Mouse (Mus musculus): ENCODE results near the gene Il24. TPM values are rescaled to one million over a fixed set of nuclear protein-coding genes. Genes with fewer than 3 reads are reported as not detected.

The Il24 gene
- polyA plus RNA-seq, 2 experiments: not detected

GRCm38 (mm10) chr1:130902505-130902904 is 15.3 kb upstream of the Il24 start:
- Histone ChIP-seq H3K4me3 (replicated peaks; ENCODE audit: low read length) (no peak overlapping the region), H3K36me3 (ENCODE audit: control insufficient read depth, insufficient read depth, low read length) (no peaks in the 10 kb centered on the region), H3K27me3 (ENCODE audit: control insufficient read depth, insufficient read depth, low read length) (no peaks in the 10 kb centered on the region), H3K4me2 (replicated peaks; ENCODE audit: low read depth, low read length, severe bottlenecking) (no peak overlapping the region), H3K27ac (replicated peaks; ENCODE audit: low read depth, low read length) (no peak overlapping the region), H3K9me3 (ENCODE audit: control insufficient read depth, low read length) (no peaks in the 10 kb centered on the region), H3K9ac (ENCODE audit: low read depth, low read length, severe bottlenecking) (no peak overlapping the region), H3K4me1 (ENCODE audit: control insufficient read depth, insufficient read depth, low read length) (no peaks in the 10 kb centered on the region)
- ATAC-seq (ENCODE audit: low FRiP score, low read depth) (no peak), DNase-seq (ENCODE audit: low spot score) (no peak)
- 86% methylated on average over 7 of the region's 7 CpGs for WGBS
- TF ChIP-seq POLR2A (IDR thresholded peaks at IDR 0.05; ENCODE audit: borderline replicate concordance, extremely low read depth, insufficient read depth, insufficient read length): no peak

- Histone ChIP-seq H3K27me3 (ENCODE audit: control insufficient read depth, insufficient read depth, low read length) (no peaks in the 10 kb centered on the region), H3K9ac (ENCODE audit: low read depth, low read length, severe bottlenecking) (no peak overlapping the region), H3K4me1 (ENCODE audit: control insufficient read depth, insufficient read depth, low read length) (no peaks in the 10 kb centered on the region), H3K27ac (replicated peaks; ENCODE audit: low read depth, low read length) (no peak overlapping the region), H3K4me2 (replicated peaks; ENCODE audit: low read depth, low read length, severe bottlenecking) (no peak overlapping the region), H3K9me3 (ENCODE audit: control insufficient read depth, low read length) (no peaks in the 10 kb centered on the region), H3K36me3 (ENCODE audit: control insufficient read depth, insufficient read depth, low read length) (no peaks in the 10 kb centered on the region), H3K4me3 (replicated peaks; ENCODE audit: low read length) (no peak overlapping the region)
- TF ChIP-seq POLR2A (IDR thresholded peaks at IDR 0.05; ENCODE audit: borderline replicate concordance, extremely low read depth, insufficient read depth, insufficient read length): no peak
- WGBS: 64% methylated on average over 6 of the region's 6 CpGs
- DNase-seq (ENCODE audit: low spot score) (no peak), ATAC-seq (ENCODE audit: low FRiP score, low read depth) (no peak)
Observed at GRCm38 (mm10) chr1:130894468-130894867, 7.2 kb upstream of the Il24 start.

GRCm38 (mm10) chr1:130893329-130894040 is 6.2 kb upstream of the Il24 start:
- no peaks in the 10 kb centered on the region for H3K9me3 ChIP-seq (ENCODE audit: control insufficient read depth, low read length)
- H3K4me1 ChIP-seq (ENCODE audit: control insufficient read depth, insufficient read depth, low read length): no peaks in the 10 kb centered on the region
- no peak overlapping the region for H3K4me2 ChIP-seq (replicated peaks; ENCODE audit: low read depth, low read length, severe bottlenecking)
- no peak overlapping the region for H3K27ac ChIP-seq (replicated peaks; ENCODE audit: low read depth, low read length)
- H3K4me3 ChIP-seq (replicated peaks; ENCODE audit: low read length): no peak overlapping the region
- no peak for DNase-seq (ENCODE audit: low spot score)
- no peak for ATAC-seq (ENCODE audit: low FRiP score, low read depth)
- H3K36me3 ChIP-seq (ENCODE audit: control insufficient read depth, insufficient read depth, low read length): no peaks in the 10 kb centered on the region
- 64% methylated on average over 9 of the region's 9 CpGs for WGBS
- no peaks in the 10 kb centered on the region for H3K27me3 ChIP-seq (ENCODE audit: control insufficient read depth, insufficient read depth, low read length)
- no peak for TF ChIP-seq POLR2A (IDR thresholded peaks at IDR 0.05; ENCODE audit: borderline replicate concordance, extremely low read depth, insufficient read depth, insufficient read length)
- no peak overlapping the region for H3K9ac ChIP-seq (ENCODE audit: low read depth, low read length, severe bottlenecking)

GRCm38 (mm10) chr1:130892446-130892845 is 5.2 kb upstream of the Il24 start:
- H3K27ac ChIP-seq (replicated peaks; ENCODE audit: low read depth, low read length): no peak overlapping the region

GRCm38 (mm10) chr1:130883146-130883545 is 4.1 kb downstream of the Il24 start:
- DNase-seq (ENCODE audit: low spot score) (no peak), ATAC-seq (ENCODE audit: low FRiP score, low read depth) (no peak)
- Histone ChIP-seq H3K4me3 (replicated peaks; ENCODE audit: low read length) (no peak overlapping the region), H3K36me3 (ENCODE audit: control insufficient read depth, insufficient read depth, low read length) (no peaks in the 10 kb centered on the region), H3K27me3 (ENCODE audit: control insufficient read depth, insufficient read depth, low read length) (peaks cover 10% of the 10 kb centered on the region; the same call in 1 of the 2 replicates), H3K4me1 (ENCODE audit: control insufficient read depth, insufficient read depth, low read length) (0 out of 2 replicates have a peak, but pooled peaks cover 4% of the 10 kb centered on the region), H3K27ac (replicated peaks; ENCODE audit: low read depth, low read length) (no peak overlapping the region), H3K9me3 (ENCODE audit: control insufficient read depth, low read length) (no peaks in the 10 kb centered on the region), H3K4me2 (replicated peaks; ENCODE audit: low read depth, low read length, severe bottlenecking) (no peak overlapping the region), H3K9ac (ENCODE audit: low read depth, low read length, severe bottlenecking) (no peak overlapping the region)
- TF ChIP-seq POLR2A (IDR thresholded peaks at IDR 0.05; ENCODE audit: borderline replicate concordance, extremely low read depth, insufficient read depth, insufficient read length): no peak
- 83% methylated on average over 4 of the region's 4 CpGs for WGBS

More at GRCm38 (mm10) chr1:130892446-130892845, 5.2 kb upstream of the Il24 start:
- H3K9ac ChIP-seq (ENCODE audit: low read depth, low read length, severe bottlenecking): no peak overlapping the region
- H3K4me1 ChIP-seq (ENCODE audit: control insufficient read depth, insufficient read depth, low read length): no peaks in the 10 kb centered on the region
- H3K27me3 ChIP-seq (ENCODE audit: control insufficient read depth, insufficient read depth, low read length): no peaks in the 10 kb centered on the region
- H3K9me3 ChIP-seq (ENCODE audit: control insufficient read depth, low read length): no peaks in the 10 kb centered on the region
- ATAC-seq (ENCODE audit: low FRiP score, low read depth) (no peak), DNase-seq (ENCODE audit: low spot score) (no peak)
- WGBS: 77% methylated on average over 1 of the region's 1 CpGs
- no peaks in the 10 kb centered on the region for H3K36me3 ChIP-seq (ENCODE audit: control insufficient read depth, insufficient read depth, low read length)
- TF ChIP-seq POLR2A (IDR thresholded peaks at IDR 0.05; ENCODE audit: borderline replicate concordance, extremely low read depth, insufficient read depth, insufficient read length): no peak
- no peak overlapping the region for H3K4me2 ChIP-seq (replicated peaks; ENCODE audit: low read depth, low read length, severe bottlenecking)
- H3K4me3 ChIP-seq (replicated peaks; ENCODE audit: low read length): no peak overlapping the region
